Mouse (Mus musculus) cerebellum, adult 9-10 months (tissue): ENCODE measurements around the gene Cox6a2.
A peak's percentile ranks its signal among the peaks of the same experiment; 100 is the strongest.
"Not testable (repeated sequence)": the region's sequence is repeated elsewhere in the genome, so short reads cannot be mapped to it uniquely, and the experiment has no call there.

ENCODE experiments used
- DNase-seq: peaks from one replicate; pipeline ENCODE4 v3.0.0; 2022

The Cox6a2 gene

DNA sequence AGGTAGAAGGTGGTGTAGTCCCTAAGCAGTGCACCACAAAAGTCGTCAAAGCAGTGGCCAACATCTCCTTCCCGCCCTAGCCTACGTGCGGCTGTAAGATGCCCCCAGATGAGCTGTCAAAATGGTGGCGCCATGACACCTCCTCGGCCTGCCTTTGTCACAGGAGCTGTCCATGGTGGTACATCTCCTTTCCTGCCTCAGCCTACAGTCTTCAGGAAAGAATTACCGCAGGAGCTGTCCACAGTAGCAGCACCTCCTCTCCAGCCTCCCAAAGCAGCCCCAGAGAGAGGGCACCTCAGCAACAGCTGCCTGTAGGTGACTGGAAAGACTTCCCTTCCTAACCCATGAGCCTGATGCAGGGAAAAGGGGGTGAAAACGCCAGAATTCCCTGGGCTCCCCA, 25.6 kb upstream of the Cox6a2 start:
- DNase-seq = no peak

DNA sequence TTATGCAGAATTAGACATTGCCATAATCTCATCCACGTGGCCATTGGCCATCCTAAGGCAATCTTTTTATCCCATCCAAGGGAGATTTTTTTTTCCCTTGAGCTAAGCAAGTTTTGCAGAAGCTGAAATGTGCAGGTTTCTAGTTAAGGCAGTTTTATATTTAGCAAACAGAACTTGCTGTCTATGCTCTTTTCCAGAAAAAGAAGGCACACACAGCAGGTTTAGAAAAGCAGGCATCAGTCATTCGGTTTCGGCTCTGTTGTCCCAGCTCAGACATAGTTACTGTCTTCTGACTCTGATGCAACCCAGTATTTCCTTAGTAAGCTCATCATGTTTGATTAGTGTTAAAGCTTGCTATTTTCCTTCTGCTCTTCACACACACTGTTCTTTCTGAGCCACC, 14.7 kb upstream of the Cox6a2 start:
- DNase-seq = no peak

DNA sequence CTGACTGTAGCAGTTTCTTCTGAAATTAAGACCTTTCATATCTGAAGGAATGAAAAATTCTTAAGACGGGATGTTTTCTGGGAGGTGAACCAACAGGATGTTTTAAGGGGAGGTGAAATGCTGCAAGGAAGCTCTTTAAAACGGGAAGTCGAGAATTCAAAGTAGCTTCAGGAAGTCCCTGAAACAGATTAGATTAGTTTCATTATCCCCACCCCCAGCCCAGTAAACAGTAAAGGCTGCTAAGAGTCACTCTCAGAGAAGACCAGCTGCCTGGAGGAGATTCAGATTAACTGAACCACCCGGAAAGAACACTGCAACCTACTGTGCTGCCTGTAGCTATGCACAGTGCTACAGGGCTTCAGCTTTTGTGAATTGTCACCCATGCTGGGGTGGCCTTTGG, 13.8 kb upstream of the Cox6a2 start:
- DNase-seq = no peak

DNA sequence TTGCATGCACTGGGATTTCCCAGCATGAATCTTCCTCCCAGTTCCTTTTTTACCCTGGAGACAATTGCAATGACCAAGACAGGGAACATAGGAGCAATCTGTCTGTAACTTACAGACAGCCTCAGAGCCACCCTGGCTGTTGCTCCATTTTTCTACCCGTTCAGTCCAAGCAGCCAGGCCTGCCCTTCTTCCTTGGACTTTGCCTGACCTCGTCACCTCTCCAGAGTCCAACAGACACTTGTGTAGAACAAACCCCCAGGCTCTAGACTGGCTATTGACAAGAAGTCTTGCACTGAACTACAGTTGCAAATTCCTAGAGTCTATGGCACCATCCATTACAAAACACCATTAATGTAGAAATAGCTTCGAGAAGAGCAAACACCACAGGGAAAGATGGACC, 3.6 kb upstream of the Cox6a2 start:
- no peak for DNase-seq

GRCm38 (mm10) chr7:128208187-128208586, 2.0 kb upstream of the Cox6a2 start:
- DNase-seq = peak; percentile 68

DNA sequence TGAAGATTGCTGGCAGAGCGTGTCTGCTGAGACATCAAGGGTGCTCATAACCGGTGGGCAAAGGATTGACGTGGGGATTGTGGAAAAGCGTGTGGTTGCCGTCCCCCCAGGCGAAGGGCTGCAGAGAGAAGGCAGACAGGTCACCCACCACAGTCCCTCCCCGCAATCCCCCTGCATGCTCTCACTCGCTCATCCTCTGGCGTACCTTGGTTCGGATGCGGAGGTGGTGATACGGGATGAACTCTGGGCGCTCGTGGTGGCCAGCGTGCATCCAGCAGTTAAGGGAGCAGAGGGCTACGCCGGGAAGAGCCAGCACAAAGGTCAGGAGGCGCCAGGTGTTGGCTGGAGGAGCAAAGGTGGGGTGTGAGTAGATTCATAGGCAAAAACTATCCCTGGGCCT, 492 bp downstream of the Cox6a2 start:
- DNase-seq = no peak

DNA sequence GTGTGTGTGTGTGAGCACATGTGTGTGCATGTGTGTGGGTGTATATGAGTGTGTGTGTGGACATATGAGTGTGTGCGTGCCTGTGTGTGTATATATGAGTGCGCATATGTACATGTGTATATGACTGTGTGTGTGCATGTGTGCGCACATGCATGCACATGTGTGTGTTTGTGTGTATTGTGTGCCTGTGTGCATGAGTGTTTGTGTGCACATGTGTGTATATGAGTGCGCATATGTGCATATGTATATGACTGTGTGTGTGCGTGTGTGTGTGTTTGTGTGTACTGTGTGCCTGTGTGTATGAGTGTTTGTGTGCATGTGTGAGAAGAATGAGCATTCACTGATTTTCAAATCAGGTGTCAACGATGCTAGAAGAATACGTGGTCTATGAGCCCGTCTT, 2.0 kb downstream of the Cox6a2 start:
- no peak for DNase-seq

DNA sequence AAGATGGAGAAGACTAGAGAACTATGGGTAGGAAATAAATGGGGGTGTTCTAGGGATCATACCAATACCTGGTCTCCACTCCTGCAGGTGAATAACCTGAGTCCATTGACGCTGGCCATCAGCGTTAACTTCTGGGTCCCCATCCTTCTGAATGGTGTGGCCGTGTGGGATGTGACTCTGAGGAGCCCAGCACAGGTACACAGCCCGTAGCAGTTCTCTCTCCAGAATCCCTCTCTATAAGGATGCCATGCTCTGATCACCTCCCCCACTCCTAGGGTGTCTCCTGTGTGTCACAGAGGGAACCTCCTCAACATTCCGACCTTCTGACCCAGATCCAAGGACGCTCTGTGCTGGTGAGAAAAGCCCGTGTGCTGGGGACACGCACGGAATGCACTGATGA, 3.1 kb downstream of the Cox6a2 start:
- no peak for DNase-seq

GRCm38 (mm10) chr7:128201607-128202006, 4.6 kb downstream of the Cox6a2 start:
- DNase-seq = no peak

GRCm38 (mm10) chr7:128181691-128182090, 24.5 kb downstream of the Cox6a2 start:
- DNase-seq = no peak

GRCm38 (mm10) chr7:128180546-128180945, 25.6 kb downstream of the Cox6a2 start:
- no peak for DNase-seq

GRCm38 (mm10) chr7:128180126-128180525, 26.1 kb downstream of the Cox6a2 start:
- no peak for DNase-seq

DNA sequence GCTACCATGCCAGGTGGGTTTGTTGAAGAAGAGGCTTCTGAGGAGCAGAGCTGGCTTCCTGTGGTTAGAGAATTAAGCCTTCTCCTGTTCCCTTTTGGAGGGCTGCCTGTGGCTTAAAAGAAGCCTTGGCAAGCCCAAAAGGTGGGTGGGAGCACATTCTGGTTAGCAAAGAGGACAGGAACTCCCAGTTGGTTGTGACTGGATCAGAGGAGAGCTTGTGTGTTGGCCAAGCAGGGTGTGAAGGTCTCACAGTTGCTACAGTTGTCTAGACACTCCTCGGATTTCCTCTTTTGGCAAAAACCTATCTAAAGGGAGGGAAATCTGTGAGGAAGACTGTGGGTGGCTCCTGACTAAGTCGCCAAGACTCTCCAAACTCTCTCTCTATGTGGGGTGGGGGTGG, 27.8 kb downstream of the Cox6a2 start:
- no peak for DNase-seq

- DNase-seq = no peak
Measured at GRCm38 (mm10) chr7:128169996-128170395, 36.2 kb downstream of the Cox6a2 start.

GRCm38 (mm10) chr7:128166391-128166790, 39.8 kb downstream of the Cox6a2 start:
- DNase-seq = no peak

GRCm38 (mm10) chr7:128164001-128164400, 42.2 kb downstream of the Cox6a2 start:
- no peak for DNase-seq

GRCm38 (mm10) chr7:128158688-128159354, 47.4 kb downstream of the Cox6a2 start:
- not testable (repeated sequence) for DNase-seq
